Comparison of ENCODE assay signal across 10 mouse cellular contexts in the genomic region with DNA sequence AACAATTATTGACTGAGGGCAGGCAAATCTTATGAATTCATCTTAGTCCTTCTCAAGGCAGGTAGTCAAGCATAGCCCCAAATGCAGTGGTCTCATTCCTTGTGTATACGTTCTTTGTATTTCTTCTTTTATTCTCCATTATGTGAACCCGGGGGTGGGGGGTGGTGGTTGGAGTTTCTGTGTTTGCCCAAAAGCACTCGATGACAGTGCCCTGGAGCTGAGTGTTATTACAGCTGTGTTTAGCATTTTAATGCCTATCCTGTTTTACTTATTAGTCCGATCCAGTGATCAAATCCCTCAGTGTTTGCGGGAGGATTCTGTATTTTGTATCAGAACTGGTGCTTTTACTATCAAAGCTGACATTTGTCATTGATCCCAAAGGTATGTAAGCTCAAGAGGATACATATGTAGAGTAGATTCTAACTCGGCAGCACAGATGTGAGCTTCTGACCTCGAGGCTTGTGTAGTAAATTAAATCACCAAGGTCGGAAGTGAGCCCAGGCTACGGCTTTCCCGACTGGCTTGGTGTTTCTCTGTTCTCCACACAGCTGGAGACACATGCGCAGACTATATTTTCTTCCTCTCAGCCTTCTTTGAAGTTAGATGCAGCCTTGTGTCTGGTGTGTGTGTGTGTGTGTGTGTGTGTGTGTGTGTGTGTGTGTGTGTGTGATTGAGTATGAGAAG.
DNase-seq lines count a peak whose midpoint lies in the region; ATAC-seq and TF ChIP-seq lines count a peak whose summit lies in the region.
"Had no signal": no experiment of that assay in that cellular context is flagged by ENCODE, and none has a peak within 500 bp of the region (broad histone marks: within the 10 kb centered on the region; RNA-seq: fewer than 3 reads in every experiment).

No protein-coding gene starts in this region.

- no peak for TF ChIP-seq POLR2A in myocyte (IDR thresholded peaks at IDR 0.05; ENCODE audit: insufficient read length, low read depth)

- H3K9me3 ChIP-seq in kidney, embryonic 16.5 days (ENCODE audit: low read length): no peaks in the 10 kb centered on the region
- no peaks in the 10 kb centered on the region for H3K9me3 ChIP-seq in embryonic facial prominence, embryonic 13.5 days
- H3K9me3 ChIP-seq: limb, embryonic 15.5 days had no signal

- WGBS in kidney, embryonic 16.5 days: 13% methylated on average over 11 of the region's 11 CpGs
- 26% methylated on average over 11 of the region's 11 CpGs for WGBS in embryonic facial prominence, embryonic 13.5 days

- H3K9ac ChIP-seq in kidney, embryonic 16.5 days (replicated peaks; ENCODE audit: low read length): no peak overlapping the region
- no peak overlapping the region for H3K9ac ChIP-seq in embryonic facial prominence, embryonic 13.5 days
- H3K9ac ChIP-seq: limb, embryonic 15.5 days had no signal

- H3K36me3 ChIP-seq in kidney, embryonic 16.5 days (ENCODE audit: insufficient read depth, low read length): no peaks in the 10 kb centered on the region
- no peaks in the 10 kb centered on the region for H3K36me3 ChIP-seq in embryonic facial prominence, embryonic 13.5 days
- no peaks in the 10 kb centered on the region for H3K36me3 ChIP-seq in myocyte (ENCODE audit: control insufficient read depth, insufficient read depth)
- H3K36me3 ChIP-seq: limb, embryonic 15.5 days had no signal

- DNase-seq in kidney, postnatal 10 days: no peak
- peak; percentile 63 for DNase-seq in embryo, embryonic 10 days (ENCODE audit: low spot score)
- DNase-seq in layer of hippocampus, adult 18-20 months (ENCODE audit: low spot score in 2 of 2): no peak
- DNase-seq: lung, postnatal 14 days; thymus, postnatal 4 days had no signal

- H3K27ac ChIP-seq in kidney, embryonic 16.5 days (ENCODE audit: low read length): peak overlapping the region; percentile 5
- H3K27ac ChIP-seq in embryonic facial prominence, embryonic 13.5 days: no peak overlapping the region
- H3K27ac ChIP-seq: limb, embryonic 15.5 days had no signal

- no peaks in the 10 kb centered on the region for H3K79me2 ChIP-seq in myocyte (ENCODE audit: control insufficient read depth, insufficient read depth)

- H3ac ChIP-seq in myocyte (ENCODE audit: control insufficient read depth, insufficient read length): no peak overlapping the region

- H3K4me1 ChIP-seq in kidney, embryonic 16.5 days (ENCODE audit: insufficient read depth, low read length): peaks cover 12% of the 10 kb centered on the region
- H3K4me1 ChIP-seq in embryonic facial prominence, embryonic 13.5 days: peaks cover 21% of the 10 kb centered on the region

- ATAC-seq in kidney, embryonic 16.5 days (ENCODE audit: low FRiP score, low TSS enrichment): peak; percentile 66
- no peak for ATAC-seq in embryonic facial prominence, embryonic 13.5 days (ENCODE audit: insufficient number of reproducible peaks, insufficient read depth, low FRiP score, low TSS enrichment, low read depth)
- ATAC-seq in megakaryocyte, adult 5-6 weeks (ENCODE audit: poor library complexity, severe bottlenecking): no peak

- peak overlapping the region; percentile 26 for H3K4me2 ChIP-seq in kidney, embryonic 16.5 days (replicated peaks; ENCODE audit: low read depth, low read length)
- peak overlapping the region; percentile 40 for H3K4me2 ChIP-seq in embryonic facial prominence, embryonic 13.5 days
- H3K4me2 ChIP-seq in myocyte (ENCODE audit: low read depth): peak overlapping the region; percentile 49
- H3K4me2 ChIP-seq: limb, embryonic 15.5 days had no signal

- no peak overlapping the region for H3K4me3 ChIP-seq in kidney, embryonic 16.5 days (ENCODE audit: low read length)
- H3K4me3 ChIP-seq in embryonic facial prominence, embryonic 13.5 days: no peak overlapping the region; the same call in 1 of the 2 replicates
- H3K4me3 ChIP-seq in myocyte: no peak overlapping the region
- H3K4me3 ChIP-seq: limb, embryonic 15.5 days had no signal

- H3K27me3 ChIP-seq in kidney, embryonic 16.5 days (ENCODE audit: insufficient read depth, low read length): no peaks in the 10 kb centered on the region
- no peaks in the 10 kb centered on the region for H3K27me3 ChIP-seq in embryonic facial prominence, embryonic 13.5 days
- no peaks in the 10 kb centered on the region for H3K27me3 ChIP-seq in myocyte (ENCODE audit: control insufficient read depth, insufficient read depth, insufficient read length)
- H3K27me3 ChIP-seq: limb, embryonic 15.5 days had no signal

TF ChIP-seq in myocyte, 11 proteins besides CTCF, POLR2A, EP300 and RAD21:
- TF ChIP-seq POLR2AphosphoS2 (IDR thresholded peaks at IDR 0.05; ENCODE audit: insufficient read length, low read depth) (no peak), MYOG (IDR thresholded peaks at IDR 0.05; ENCODE audit: control insufficient read depth in 1 of 3, insufficient read depth in 1 of 3, insufficient read length in 2 of 3, low read depth in 2 of 3) (no peak), USF1 (IDR thresholded peaks at IDR 0.05; ENCODE audit: low read depth) (no peak), MAX (IDR thresholded peaks at IDR 0.05; ENCODE audit: low read depth) (no peak), MYOD1 (IDR thresholded peaks at IDR 0.05; ENCODE audit: control insufficient read depth in 1 of 3, insufficient read length in 2 of 3, low read depth in 2 of 3) (no peak), TCF3 (IDR thresholded peaks at IDR 0.05; ENCODE audit: insufficient read length, low read depth) (no peak), E2F4 (IDR thresholded peaks at IDR 0.05; ENCODE audit: insufficient read depth) (no peak)
